Mouse (Mus musculus) liver, embryonic 13.5 days (tissue): ENCODE data around the gene Sh2d1b2. TPM values are rescaled to one million over a fixed set of nuclear protein-coding genes. Genes with fewer than 3 reads are reported as not detected.

Source experiments
- ATAC-seq: fragments of 200-750 bp; cut with Nextera tagmentation; 2 replicates; pipeline ENCODE4 v1.8.0; 2017; ENCODE audit warnings: low read depth, mild to moderate bottlenecking, moderate number of reproducible peaks, moderate library complexity
- DNase-seq: peaks from one replicate; pipeline ENCODE4 v3.0.0; 2022
- H3K27ac ChIP-seq: fragments of 300-500 bp; sonication (generic); 2 replicates; pipeline ENCODE4 v1.5.1; 2015; ENCODE audit warnings: moderate library complexity, mild to moderate bottlenecking, inconsistent platforms
- H3K27me3 ChIP-seq: fragments of 300-500 bp; sonication (generic); 2 replicates; pipeline ENCODE4 v1.6.1; 2015; ENCODE audit warnings: mild to moderate bottlenecking, inconsistent platforms
- H3K36me3 ChIP-seq: fragments of 300-500 bp; sonication (generic); 2 replicates; pipeline ENCODE4 v1.6.1; 2015; ENCODE audit warnings: mild to moderate bottlenecking, inconsistent platforms
- H3K4me1 ChIP-seq: fragments of 300-500 bp; sonication (generic); replicated peaks from 2 replicates; pipeline ENCODE4 v1.6.1; 2015; ENCODE audit warnings: inconsistent platforms
- H3K4me2 ChIP-seq: fragments of 300-500 bp; sonication (generic); 2 replicates; pipeline ENCODE4 v1.6.1; 2015; ENCODE audit warnings: inconsistent platforms, mild to moderate bottlenecking, moderate library complexity
- H3K4me3 ChIP-seq: fragments of 300-500 bp; sonication (generic); replicated peaks from 2 replicates; pipeline ENCODE4 v1.5.1; 2015; ENCODE audit warnings: mild to moderate bottlenecking, inconsistent platforms
- H3K9ac ChIP-seq: fragments of 300-500 bp; sonication (generic); 2 replicates; pipeline ENCODE4 v1.6.1; 2015; ENCODE audit warnings: mild to moderate bottlenecking, inconsistent platforms
- H3K9me3 ChIP-seq: fragments of 300-500 bp; sonication (generic); replicated peaks from 2 replicates; pipeline ENCODE4 v1.6.1; 2016; ENCODE audit warnings: inconsistent platforms
- WGBS: fragments of 180-500 bp; shearing (Covaris S2); methylation state at CpG from one replicate; pipeline ENCODE4 v1.1.7; 2015; ENCODE audit not compliant: insufficient replicate concordance; 5-methylcytosine and 5-hydroxymethylcytosine counted together
- polyA plus RNA-seq: library from polyadenylated mRNA; unstranded; fragments of >200 nt; fragmentation: Nextera tagmentation; extraction: Ambion mirVana; gene quantifications from 2 replicates; pipeline ENCODE4 v1.2.1, GENCODE M21; 2015

Gene Sh2d1b2
- polyA plus RNA-seq, 1 experiment from 2014 or later, result not detected

- Histone ChIP-seq H3K27me3 (no peaks in the 10 kb centered on the region), H3K4me3 (no peak within 1 kb of the TSS), H3K9ac (no peak within 1 kb of the TSS), H3K9me3 (no peaks in the 10 kb centered on the region), H3K27ac (no peak within 1 kb of the TSS), H3K4me2 (no peak within 1 kb of the TSS), H3K36me3 (no peaks in the 10 kb centered on the region), H3K4me1 (no peaks in the 10 kb centered on the region)
- ATAC-seq (no peak), DNase-seq (no peak)
- 50% methylated on average over 2 of the region's 3 CpGs for WGBS
These were observed 44.5 kb downstream of the Sh2d1b2 start, which contains the start of gene Sh2d1b1 for GRCm38 (mm10) chr1:170277016-170277415. TSS of gene Sh2d1b1 (plus strand) at chr1:170277320.

GRCm38 (mm10) chr1:170282415-170283129 is 50.0 kb downstream of the Sh2d1b2 start:
- DNase-seq (no peak), ATAC-seq (no peak)
- Histone ChIP-seq H3K4me1 (no peaks in the 10 kb centered on the region), H3K4me2 (no peak overlapping the region), H3K27ac (peak overlapping the region; percentile 23), H3K9me3 (no peaks in the 10 kb centered on the region), H3K9ac (no peak overlapping the region), H3K36me3 (no peaks in the 10 kb centered on the region), H3K27me3 (no peaks in the 10 kb centered on the region), H3K4me3 (no peak overlapping the region)
- WGBS, result 28% methylated on average over 4 of the region's 4 CpGs

- ATAC-seq, result no peak
- H3K9ac ChIP-seq, result no peak overlapping the region
- H3K27ac ChIP-seq, result no peak overlapping the region
- DNase-seq, result no peak
- no peak overlapping the region for H3K4me2 ChIP-seq
- H3K4me1 ChIP-seq, result no peaks in the 10 kb centered on the region
- H3K36me3 ChIP-seq, result no peaks in the 10 kb centered on the region
- H3K9me3 ChIP-seq, result no peaks in the 10 kb centered on the region
- 46% methylated on average over 9 of the region's 9 CpGs for whole genome bisulfite sequencing
- H3K27me3 ChIP-seq, result no peaks in the 10 kb centered on the region
- H3K4me3 ChIP-seq, result no peak overlapping the region
These were observed 59.8 kb downstream of the Sh2d1b2 start for GRCm38 (mm10) chr1:170292239-170292951.

GRCm38 (mm10) chr1:170293257-170293656 is 60.7 kb downstream of the Sh2d1b2 start:
- no peak overlapping the region for H3K9ac ChIP-seq
- ATAC-seq, result no peak
- H3K27me3 ChIP-seq, result no peaks in the 10 kb centered on the region
- 65% methylated on average over 5 of the region's 5 CpGs for WGBS
- no peaks in the 10 kb centered on the region for H3K36me3 ChIP-seq
- DNase-seq, result no peak
- no peak overlapping the region for H3K4me3 ChIP-seq
- no peaks in the 10 kb centered on the region for H3K9me3 ChIP-seq
- no peak overlapping the region for H3K4me2 ChIP-seq
- no peaks in the 10 kb centered on the region for H3K4me1 ChIP-seq
- H3K27ac ChIP-seq, result no peak overlapping the region

- H3K4me3 ChIP-seq, result no peak overlapping the region
- 63% methylated on average over 15 of the region's 15 CpGs for WGBS
- DNase-seq (no peak), ATAC-seq (no peak)
- H3K9me3 ChIP-seq, result no peaks in the 10 kb centered on the region
- no peaks in the 10 kb centered on the region for H3K36me3 ChIP-seq
- H3K4me2 ChIP-seq, result no peak overlapping the region
- no peak overlapping the region for H3K27ac ChIP-seq
- H3K27me3 ChIP-seq, result no peaks in the 10 kb centered on the region
- H3K9ac ChIP-seq, result no peak overlapping the region
- H3K4me1 ChIP-seq, result no peaks in the 10 kb centered on the region
These were observed 62.4 kb downstream of the Sh2d1b2 start for GRCm38 (mm10) chr1:170294786-170295570.

GRCm38 (mm10) chr1:170299496-170299895 is 66.9 kb downstream of the Sh2d1b2 start:
- Histone ChIP-seq H3K4me2 (no peak overlapping the region), H3K4me3 (no peak overlapping the region), H3K27me3 (no peaks in the 10 kb centered on the region), H3K9me3 (no peaks in the 10 kb centered on the region), H3K9ac (no peak overlapping the region), H3K27ac (no peak overlapping the region), H3K4me1 (no peaks in the 10 kb centered on the region), H3K36me3 (no peaks in the 10 kb centered on the region)
- DNase-seq (no peak), ATAC-seq (no peak)
- WGBS, result 43% methylated on average over 4 of the region's 4 CpGs

GRCm38 (mm10) chr1:170301686-170302085 is 69.1 kb downstream of the Sh2d1b2 start:
- WGBS, result 82% methylated on average over 9 of the region's 9 CpGs
- Histone ChIP-seq H3K9ac (no peak overlapping the region), H3K27me3 (no peaks in the 10 kb centered on the region), H3K4me1 (no peaks in the 10 kb centered on the region), H3K36me3 (no peaks in the 10 kb centered on the region), H3K27ac (no peak overlapping the region), H3K9me3 (no peaks in the 10 kb centered on the region), H3K4me3 (no peak overlapping the region), H3K4me2 (no peak overlapping the region)
- ATAC-seq (no peak), DNase-seq (no peak)

- ATAC-seq, result no peak
These were observed 69.9 kb downstream of the Sh2d1b2 start for GRCm38 (mm10) chr1:170302456-170302855.

GRCm38 (mm10) chr1:170303103-170303502 is 70.6 kb downstream of the Sh2d1b2 start:
- ATAC-seq, result no peak
- no peak overlapping the region for H3K9ac ChIP-seq
- H3K36me3 ChIP-seq, result no peaks in the 10 kb centered on the region
- H3K4me2 ChIP-seq, result no peak overlapping the region
- H3K4me3 ChIP-seq, result no peak overlapping the region
- H3K4me1 ChIP-seq, result no peaks in the 10 kb centered on the region
- WGBS, result 67% methylated on average over 6 of the region's 6 CpGs
- DNase-seq, result no peak
- no peak overlapping the region for H3K27ac ChIP-seq
- no peaks in the 10 kb centered on the region for H3K9me3 ChIP-seq
- no peaks in the 10 kb centered on the region for H3K27me3 ChIP-seq

More at GRCm38 (mm10) chr1:170302456-170302855, 69.9 kb downstream of the Sh2d1b2 start:
- Histone ChIP-seq H3K9me3 (no peaks in the 10 kb centered on the region), H3K4me3 (no peak overlapping the region), H3K36me3 (no peaks in the 10 kb centered on the region), H3K4me1 (no peaks in the 10 kb centered on the region), H3K9ac (no peak overlapping the region), H3K27me3 (no peaks in the 10 kb centered on the region), H3K4me2 (no peak overlapping the region), H3K27ac (no peak overlapping the region)
- DNase-seq, result no peak
- WGBS, result 67% methylated on average over 6 of the region's 6 CpGs
